Mouse (Mus musculus) MEL (cell line): ENCODE measurements at regions not wholly inside any gene's neighbourhood (a gene's known extent, or its start where the extent isn't known, plus 50 kb on each side); places are given as distances from the start of the nearest gene placed in this dataset.

Experiments
- DNase-seq: peaks from one replicate; pipeline ENCODE4 v3.0.0; 2011; ENCODE audit warnings: low read depth, low spot score
- H3K27ac ChIP-seq: 2 replicates; pipeline ENCODE4 v1.5.1; 2012; ENCODE audit warnings: low read depth, mild to moderate bottlenecking, control low read depth, low read length, moderate library complexity; ENCODE audit not compliant: control insufficient read depth
- H3K27me3 ChIP-seq, 2 experiments: fragments of 150-350 bp in 1 of 2; sonication (generic) in 1 of 2; 2 replicates each; pipeline ENCODE4 v1.6.1; 2012; ENCODE audit warnings: low read length in 2 of 2, mild to moderate bottlenecking in 2 of 2, improper control_type of control experiment in 1 of 2, moderate library complexity in 1 of 2; ENCODE audit not compliant: insufficient read depth in 2 of 2, control insufficient read depth in 1 of 2
- H3K36me3 ChIP-seq, 2 experiments: 2 replicates each; pipeline ENCODE4 v1.6.1; 2012 to 2014; ENCODE audit warnings: low read length in 2 of 2, improper control_type of control experiment in 1 of 2, inconsistent platforms in 1 of 2, mild to moderate bottlenecking in 1 of 2; ENCODE audit not compliant: insufficient read depth in 2 of 2, control insufficient read depth in 1 of 2
- H3K4me1 ChIP-seq, 2 experiments: fragments of 150-350 bp in 1 of 2; sonication (generic) in 1 of 2; 2 replicates each; pipeline ENCODE4 v1.6.1; 2012; ENCODE audit warnings: low read length in 2 of 2, improper control_type of control experiment in 1 of 2, mild to moderate bottlenecking in 1 of 2; ENCODE audit not compliant: insufficient read depth in 2 of 2, control insufficient read depth in 1 of 2
- H3K4me3 ChIP-seq, 2 experiments: fragments of 150-350 bp in 1 of 2; sonication (generic) in 1 of 2; 2 replicates each; pipeline ENCODE4 v1.5.1; 2012; ENCODE audit warnings: low read depth in 2 of 2, low read length in 2 of 2, mild to moderate bottlenecking in 2 of 2, moderate library complexity in 2 of 2, control low read depth in 1 of 2, improper control_type of control experiment in 1 of 2; ENCODE audit not compliant: control insufficient read depth in 1 of 2, insufficient read depth in 1 of 2
- H3K79me2 ChIP-seq: 2 replicates; pipeline ENCODE4 v1.6.1; 2012; ENCODE audit warnings: mild to moderate bottlenecking, low read length, moderate library complexity; ENCODE audit not compliant: control insufficient read depth, poor library complexity, insufficient read depth
- H3K9ac ChIP-seq: 2 replicates; pipeline ENCODE4 v1.6.1; 2012; ENCODE audit warnings: low read depth, mild to moderate bottlenecking, control low read depth, low read length, moderate library complexity; ENCODE audit not compliant: control insufficient read depth, poor library complexity, severe bottlenecking
- H3K9me3 ChIP-seq: fragments of 150-350 bp; sonication (generic); replicated peaks from 2 replicates; pipeline ENCODE4 v1.6.1; 2012; ENCODE audit warnings: mild to moderate bottlenecking, low read length, improper control_type of control experiment, moderate library complexity; ENCODE audit not compliant: insufficient read depth
- BHLHE40 ChIP-seq: IDR thresholded peaks from 2 replicates; pipeline ENCODE4 v1.6.1; 2012; ENCODE audit warnings: low read depth, mild to moderate bottlenecking, inconsistent platforms, low read length, improper control_type of control experiment, borderline replicate concordance
- CHD2 ChIP-seq: IDR thresholded peaks from 2 replicates; pipeline ENCODE4 v1.6.1; 2011; ENCODE audit warnings: low read length, improper control_type of control experiment
- CTCF ChIP-seq, 3 experiments: IDR thresholded peaks in 2 of 3; conservative IDR thresholded peaks in 1 of 3; 2 replicates each; pipeline ENCODE4 v1.5.1; 2011 to 2012; ENCODE audit warnings: low read length in 3 of 3, low read depth in 2 of 3, mild to moderate bottlenecking in 2 of 3, improper control_type of control experiment in 1 of 3, inconsistent platforms in 1 of 3, mixed read lengths in 1 of 3, moderate library complexity in 1 of 3; ENCODE audit not compliant: control insufficient read depth in 1 of 3, insufficient read depth in 1 of 3, poor library complexity in 1 of 3, severe bottlenecking in 1 of 3
- E2F4 ChIP-seq: IDR thresholded peaks from 2 replicates; pipeline ENCODE4 v1.6.1; 2011; ENCODE audit warnings: low read depth, low read length, improper control_type of control experiment, borderline replicate concordance
- ELF1 ChIP-seq: IDR thresholded peaks from 2 replicates; pipeline ENCODE4 v1.6.1; 2014; ENCODE audit warnings: low read depth, mild to moderate bottlenecking, inconsistent platforms, low read length, improper control_type of control experiment, moderate library complexity
- EP300 ChIP-seq, 2 experiments: IDR thresholded peaks; 2 replicates each; pipeline ENCODE4 v1.6.1; 2011; ENCODE audit warnings: improper control_type of control experiment in 2 of 2, low read length in 2 of 2, low read depth in 1 of 2, mild to moderate bottlenecking in 1 of 2
- JUND ChIP-seq: IDR thresholded peaks from 2 replicates; pipeline ENCODE4 v1.6.1; 2011; ENCODE audit warnings: low read depth, mild to moderate bottlenecking, improper control_type of control experiment, low read length
- MAX ChIP-seq: IDR thresholded peaks from 2 replicates; pipeline ENCODE4 v1.6.1; 2011; ENCODE audit warnings: low read length, improper control_type of control experiment
- MXI1 ChIP-seq: IDR thresholded peaks from 2 replicates; pipeline ENCODE4 v1.6.1; 2011; ENCODE audit warnings: mild to moderate bottlenecking, low read depth, low read length, improper control_type of control experiment
- MYB ChIP-seq: IDR thresholded peaks from 2 replicates; pipeline ENCODE4 v1.6.1; 2011; ENCODE audit warnings: mild to moderate bottlenecking, low read depth, low read length, improper control_type of control experiment
- MYC ChIP-seq: IDR thresholded peaks from 2 replicates; pipeline ENCODE4 v1.6.1; 2011; ENCODE audit warnings: low read depth, mild to moderate bottlenecking, low read length, improper control_type of control experiment, moderate library complexity
- NELFE ChIP-seq: IDR thresholded peaks from 2 replicates; pipeline ENCODE4 v1.6.1; 2011; ENCODE audit warnings: low read depth, low read length, improper control_type of control experiment
- POLR2A ChIP-seq, 2 experiments: IDR thresholded peaks; 2 replicates each; pipeline ENCODE4 v1.6.1; 2011 to 2012; ENCODE audit warnings: low read length in 2 of 2, mild to moderate bottlenecking in 2 of 2, control low read depth in 1 of 2, improper control_type of control experiment in 1 of 2, low read depth in 1 of 2, moderate library complexity in 1 of 2; ENCODE audit not compliant: control insufficient read depth in 1 of 2, insufficient read depth in 1 of 2, poor library complexity in 1 of 2
- POLR2AphosphoS2 ChIP-seq: IDR thresholded peaks from 2 replicates; pipeline ENCODE4 v1.6.1; 2011; ENCODE audit warnings: low read length, improper control_type of control experiment
- RAD21 ChIP-seq: IDR thresholded peaks from 2 replicates; pipeline ENCODE4 v1.6.1; 2011; ENCODE audit warnings: mild to moderate bottlenecking, low read depth, low read length, improper control_type of control experiment
- SMC3 ChIP-seq: IDR thresholded peaks from 2 replicates; pipeline ENCODE4 v1.6.1; 2011; ENCODE audit warnings: low read depth, low read length, improper control_type of control experiment
- TBP ChIP-seq: IDR thresholded peaks from 2 replicates; pipeline ENCODE4 v1.8.0; 2011; ENCODE audit warnings: low read depth, low read length, improper control_type of control experiment
- TCF12 ChIP-seq: IDR thresholded peaks from 2 replicates; pipeline ENCODE4 v1.6.1; 2014; ENCODE audit warnings: low read depth, mild to moderate bottlenecking, inconsistent platforms, low read length, improper control_type of control experiment, moderate library complexity
- USF1 ChIP-seq: IDR thresholded peaks from 2 replicates; pipeline ENCODE4 v1.6.1; 2014; ENCODE audit warnings: low read depth, mild to moderate bottlenecking, inconsistent platforms, low read length, improper control_type of control experiment, moderate library complexity

- no peak overlapping the region for H3K27ac ChIP-seq
- peaks cover 8 to 15% of the 10 kb centered on the region in 2 experiments for H3K27me3 ChIP-seq
- H3K9ac ChIP-seq, result no peak overlapping the region
- H3K4me3 ChIP-seq, result no peak overlapping the region
- no peaks in the 10 kb centered on the region for H3K79me2 ChIP-seq
- DNase-seq, result no peak
- H3K9me3 ChIP-seq, result no peaks in the 10 kb centered on the region
- no peaks in the 10 kb centered on the region for H3K36me3 ChIP-seq
- no peak for TF ChIP-seq ELF1
- TF ChIP-seq NELFE, result no peak
- no peak for TF ChIP-seq CHD2
- no peak for TF ChIP-seq CTCF (IDR thresholded peaks at IDR 0.05 in 2 of 3, conservative IDR thresholded peaks at IDR 0.05 in 1 of 3; ENCODE audit: control insufficient read depth in 1 of 3, insufficient read depth in 1 of 3, low read depth in 2 of 3, low read length in 3 of 3, poor library complexity in 1 of 3, severe bottlenecking in 1 of 3)
- H3K4me1 ChIP-seq, result no peaks in the 10 kb centered on the region
Observed at GRCm38 (mm10) chr9:71030203-71030921, 78.3 kb upstream of the Lipc start.

GRCm38 (mm10) chr9:71028102-71028501, 76.1 kb upstream of the Lipc start:
- no peak for TF ChIP-seq TBP
- no peak for TF ChIP-seq TCF12
- TF ChIP-seq JUND, result no peak
- no peak for TF ChIP-seq MYB
- no peak for TF ChIP-seq EP300 (IDR thresholded peaks at IDR 0.05; ENCODE audit: low read depth in 1 of 2, low read length in 2 of 2)
- TF ChIP-seq POLR2A (IDR thresholded peaks at IDR 0.05; ENCODE audit: control insufficient read depth in 1 of 2, insufficient read depth in 1 of 2, low read depth in 1 of 2, low read length in 2 of 2, poor library complexity in 1 of 2), result no peak
- TF ChIP-seq MYC, result no peak
- TF ChIP-seq POLR2AphosphoS2, result no peak
- TF ChIP-seq RAD21, result no peak
- TF ChIP-seq SMC3, result no peak
- TF ChIP-seq MXI1, result no peak
- TF ChIP-seq NELFE, result no peak
- TF ChIP-seq MAX, result no peak
- TF ChIP-seq USF1, result no peak
- TF ChIP-seq BHLHE40, result no peak
- TF ChIP-seq E2F4, result no peak
- TF ChIP-seq, all 39 proteins: peak for 0
- Histone ChIP-seq H3K27me3 (peaks cover 6% of the 10 kb centered on the region in 2 experiments; a peak in 3 of 4 replicates), H3K79me2 (no peaks in the 10 kb centered on the region), H3K4me3 (no peak overlapping the region), H3K9me3 (no peaks in the 10 kb centered on the region), H3K36me3 (no peaks in the 10 kb centered on the region), H3K27ac (no peak overlapping the region), H3K9ac (no peak overlapping the region), H3K4me1 (no peaks in the 10 kb centered on the region)
- DNase-seq, result no peak
